11 mouse cellular contexts compared by ENCODE assay signal in genomic region chr9:96639451-96639850, GRCm38 (mm10). TPM values are rescaled to one million over a fixed set of nuclear protein-coding genes. Genes with fewer than 3 reads are reported as not detected.
DNase-seq lines count a peak whose midpoint lies in the region; ATAC-seq lines count a peak whose summit lies in the region.
"Had no signal": no experiment of that assay in that cellular context is flagged by ENCODE, and none has a peak within 500 bp of the region (broad histone marks: within the 10 kb centered on the region; RNA-seq: fewer than 3 reads in every experiment).

No protein-coding gene starts in this region.

- peak; percentile 23; the same call in 1 of the 2 replicates for ATAC-seq in frontal cortex, adult (ENCODE audit: low TSS enrichment)

- intact Hi-C loops in left cerebral cortex, postnatal 10 days (cut with DNase I), result no loop called here
- intact Hi-C loops in heart, postnatal 10 days (cut with DNase I), result no loop called here

- no peak for DNase-seq in frontal cortex, postnatal 14 days (ENCODE audit: low spot score in 2 of 2)
- DNase-seq in left cerebral cortex, postnatal 10 days (ENCODE audit: extremely low spot score in 1 of 2, low spot score in 2 of 2), result peak; percentile 41 to 48
- DNase-seq in left cerebral cortex, adult 18-20 months (ENCODE audit: low spot score in 2 of 2), result no peak
- peak; percentile 92 for DNase-seq in Muller cell, postnatal 12 days (ENCODE audit: inconsistent ontology term)
- peak; percentile 50 to 84 for DNase-seq in kidney, postnatal 25 days
- DNase-seq in heart, postnatal 10 days, result no peak
- DNase-seq in urinary bladder, postnatal 4 days (ENCODE audit: low spot score in 2 of 2), result no peak
- DNase-seq: cerebellum, adult 11 months; lung, postnatal 10 days; thymus, adult 2 months had no signal

RNA-seq across cellular contexts. Expression of gene Rasa2, which starts 8.0 kb away (rescaled TPM):
- 10 to 100 TPM; 26.4 to 29.1 TPM for total RNA-seq in left cerebral cortex, postnatal 10 days (2021)
- 10 to 100 TPM; 43.6 to 43.9 TPM for total RNA-seq in left cerebral cortex, adult 18-20 months (2021)
- 1 to 10 TPM; 7.6 to 8.3 TPM for total RNA-seq in heart, postnatal 10 days (2021)

Comparison
In these comparisons a context has a peak if more than half of its experiments do, and no peak if none do; other contexts are left out.
1. DNase-seq: peak in left cerebral cortex, postnatal 10 days (2 of 2), Muller cell, postnatal 12 days (single experiment) and kidney, postnatal 25 days (2 of 2); none in frontal cortex, postnatal 14 days (0 of 2), left cerebral cortex, adult 18-20 months (0 of 2), heart, postnatal 10 days (0 of 2) and urinary bladder, postnatal 4 days (0 of 2).